Mouse (Mus musculus) limb, embryonic 14.5 days (tissue): ENCODE data around the gene Abhd17b. TPM values are rescaled to one million over a fixed set of nuclear protein-coding genes. Genes with fewer than 3 reads are reported as not detected.
"Not testable (repeated sequence)": the region's sequence is repeated elsewhere in the genome, so short reads cannot be mapped to it uniquely, and the experiment has no call there.

Experiments
- ATAC-seq: fragments of 200-750 bp; cut with Nextera tagmentation; 2 replicates; pipeline ENCODE4 v1.8.0; 2017; ENCODE audit warnings: low read depth, moderate number of reproducible peaks, moderate TSS enrichment; ENCODE audit not compliant: low FRiP score
- DNase-seq: peaks from one replicate; pipeline ENCODE4 v3.0.0-alpha.2; 2015; ENCODE audit warnings: low spot score
- H3K27ac ChIP-seq: fragments of 300-500 bp; sonication (generic); replicated peaks from 2 replicates; pipeline ENCODE4 v1.5.1; 2014; ENCODE audit warnings: low read depth, mild to moderate bottlenecking, low read length, moderate library complexity, mixed read lengths
- H3K27me3 ChIP-seq: fragments of 300-500 bp; sonication (generic); 2 replicates; pipeline ENCODE4 v1.6.1; 2014; ENCODE audit warnings: low read length, mixed read lengths; ENCODE audit not compliant: control insufficient read depth, insufficient read depth
- H3K36me3 ChIP-seq: fragments of 300-500 bp; sonication (generic); 2 replicates; pipeline ENCODE4 v1.6.1; 2014; ENCODE audit warnings: mild to moderate bottlenecking, low read length, moderate library complexity, mixed read lengths; ENCODE audit not compliant: control insufficient read depth, insufficient read depth
- H3K4me1 ChIP-seq: fragments of 300-500 bp; sonication (generic); 2 replicates; pipeline ENCODE4 v1.6.1; 2014; ENCODE audit warnings: antibody characterized with exemption, low read length, mixed read lengths; ENCODE audit not compliant: control insufficient read depth, insufficient read depth
- H3K4me2 ChIP-seq: fragments of 300-500 bp; sonication (generic); replicated peaks from 2 replicates; pipeline ENCODE4 v1.6.1; 2014; ENCODE audit warnings: low read depth, mild to moderate bottlenecking, low read length, moderate library complexity; ENCODE audit not compliant: severe bottlenecking
- H3K4me3 ChIP-seq: fragments of 300-500 bp; sonication (generic); replicated peaks from 2 replicates; pipeline ENCODE4 v1.5.1; 2014; ENCODE audit warnings: low read length
- H3K9ac ChIP-seq: fragments of 300-500 bp; sonication (generic); 2 replicates; pipeline ENCODE4 v1.6.1; 2014; ENCODE audit warnings: mild to moderate bottlenecking, low read depth, low read length, moderate library complexity; ENCODE audit not compliant: severe bottlenecking
- H3K9me3 ChIP-seq: fragments of 300-500 bp; sonication (generic); 2 replicates; pipeline ENCODE4 v1.6.1; 2016; ENCODE audit warnings: low read length; ENCODE audit not compliant: control insufficient read depth
- POLR2A ChIP-seq: fragments of 200-500 bp; IDR thresholded peaks from 2 replicates; pipeline ENCODE4 v1.8.0; 2012; ENCODE audit warnings: inconsistent platforms, mild to moderate bottlenecking, moderate library complexity, borderline replicate concordance; ENCODE audit not compliant: insufficient read depth, insufficient read length; ENCODE audit errors: extremely low read depth
- WGBS: fragments of 180-500 bp; shearing (Covaris S2); extraction: QIAGEN DNeasy Blood & Tissue Kit; methylation state at CpG from one replicate; pipeline ENCODE4 v1.1.7; 2014; 5-methylcytosine and 5-hydroxymethylcytosine counted together
- polyA plus RNA-seq, 2 experiments: library from polyadenylated mRNA; depleted of rRNA in 1 of 2; stranded (reverse) in 1 of 2; unstranded in 1 of 2; fragments of >200 nt; fragmentation: Nextera tagmentation in 1 of 2; extraction: Ambion mirVana in 1 of 2; gene quantifications; 2 replicates each; pipeline versions ENCODE4 v1.2.1 to v1.2.3; 2012 to 2014

Gene Abhd17b
- polyA plus RNA-seq, 2 experiments, result 19.4 to 34.7 TPM

- H3K9me3 ChIP-seq, result no peaks in the 10 kb centered on the region
- H3K4me1 ChIP-seq, result no peaks in the 10 kb centered on the region
- no peaks in the 10 kb centered on the region for H3K27me3 ChIP-seq
- H3K9ac ChIP-seq, result no peak overlapping the region
- H3K4me3 ChIP-seq, result no peak overlapping the region
- DNase-seq, result no peak
- no peaks in the 10 kb centered on the region for H3K36me3 ChIP-seq
- H3K27ac ChIP-seq, result no peak overlapping the region
- ATAC-seq, result no peak
- 90% methylated on average over 9 of the region's 9 CpGs for WGBS
- no peak overlapping the region for H3K4me2 ChIP-seq
- no peak for TF ChIP-seq POLR2A
Measured at GRCm38 (mm10) chr19:21611725-21612575, 41.0 kb upstream of the Abhd17b start.

GRCm38 (mm10) chr19:21615801-21616200 is 37.2 kb upstream of the Abhd17b start:
- no peak overlapping the region for H3K27ac ChIP-seq
- no peak for DNase-seq
- WGBS, result 85% methylated on average over 3 of the region's 3 CpGs

GRCm38 (mm10) chr19:21623410-21624147 is 29.4 kb upstream of the Abhd17b start:
- Histone ChIP-seq H3K4me1 (no peaks in the 10 kb centered on the region), H3K27ac (no peak overlapping the region)
- 66% methylated on average over 3 of the region's 3 CpGs for WGBS

More at GRCm38 (mm10) chr19:21615801-21616200, 37.2 kb upstream of the Abhd17b start:
- ATAC-seq, result no peak
- no peak for TF ChIP-seq POLR2A
- H3K4me3 ChIP-seq, result no peak overlapping the region
- H3K9ac ChIP-seq, result no peak overlapping the region
- no peak overlapping the region for H3K4me2 ChIP-seq
- no peaks in the 10 kb centered on the region for H3K27me3 ChIP-seq
- no peaks in the 10 kb centered on the region for H3K4me1 ChIP-seq
- H3K9me3 ChIP-seq, result no peaks in the 10 kb centered on the region
- 0 out of 2 replicates have a peak, but pooled peaks cover 6% of the 10 kb centered on the region for H3K36me3 ChIP-seq

GRCm38 (mm10) chr19:21624148-21624535 is 28.8 kb upstream of the Abhd17b start:
- Histone ChIP-seq H3K4me1 (no peaks in the 10 kb centered on the region), H3K27me3 (no peaks in the 10 kb centered on the region), H3K4me3 (no peak overlapping the region), H3K9ac (no peak overlapping the region), H3K9me3 (no peaks in the 10 kb centered on the region), H3K36me3 (no peaks in the 10 kb centered on the region), H3K4me2 (no peak overlapping the region), H3K27ac (no peak overlapping the region)
- no peak for TF ChIP-seq POLR2A
- no peak for DNase-seq
- ATAC-seq, result no peak
- WGBS, result 93% methylated on average over 4 of the region's 4 CpGs

More at GRCm38 (mm10) chr19:21623410-21624147, 29.4 kb upstream of the Abhd17b start:
- Histone ChIP-seq H3K36me3 (no peaks in the 10 kb centered on the region), H3K9me3 (no peaks in the 10 kb centered on the region), H3K4me2 (no peak overlapping the region), H3K9ac (no peak overlapping the region), H3K27me3 (no peaks in the 10 kb centered on the region), H3K4me3 (no peak overlapping the region)
- ATAC-seq (no peak), DNase-seq (no peak)
- TF ChIP-seq POLR2A, result no peak

DNA sequence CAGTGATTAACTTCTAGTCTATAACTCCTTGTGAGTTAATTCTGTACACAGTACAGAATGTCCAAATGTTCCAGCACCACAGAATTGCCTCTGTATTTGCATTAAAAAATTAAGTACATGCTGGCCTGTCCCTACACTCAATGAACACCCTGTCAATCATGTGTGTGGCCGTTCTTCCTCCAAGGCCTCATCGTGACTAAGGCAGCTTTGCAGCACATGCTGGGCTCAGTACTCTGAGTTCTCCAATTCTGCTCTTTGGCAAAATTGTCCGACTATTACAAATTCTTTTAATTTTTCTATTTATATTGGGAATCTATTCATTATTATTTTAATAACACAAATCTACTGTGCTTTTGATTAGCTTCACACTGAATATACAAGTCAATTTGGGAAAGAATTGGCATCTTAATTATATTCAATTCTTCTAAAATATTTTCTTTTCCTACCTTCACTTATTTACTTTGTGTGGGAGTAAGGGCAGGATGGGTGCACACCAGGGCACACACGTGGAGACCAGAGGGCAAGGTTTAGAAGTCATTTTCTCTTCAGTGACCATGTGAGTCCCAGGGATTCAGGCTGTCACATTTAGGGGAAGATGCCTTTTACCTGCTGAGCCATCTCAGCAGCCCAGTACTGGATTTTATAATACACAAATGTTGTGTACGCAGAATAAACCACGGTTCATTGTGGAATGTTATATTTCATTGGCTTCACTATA is 26.6 kb upstream of the Abhd17b start:
- no peak overlapping the region for H3K9ac ChIP-seq
- 88% methylated on average over 6 of the region's 6 CpGs for WGBS
- no peaks in the 10 kb centered on the region for H3K9me3 ChIP-seq
- no peak overlapping the region for H3K27ac ChIP-seq
- H3K4me1 ChIP-seq, result no peaks in the 10 kb centered on the region
- ATAC-seq (no peak), DNase-seq (no peak)
- H3K36me3 ChIP-seq, result no peaks in the 10 kb centered on the region
- H3K4me2 ChIP-seq, result no peak overlapping the region
- H3K4me3 ChIP-seq, result no peak overlapping the region
- no peaks in the 10 kb centered on the region for H3K27me3 ChIP-seq
- TF ChIP-seq POLR2A, result no peak

DNA sequence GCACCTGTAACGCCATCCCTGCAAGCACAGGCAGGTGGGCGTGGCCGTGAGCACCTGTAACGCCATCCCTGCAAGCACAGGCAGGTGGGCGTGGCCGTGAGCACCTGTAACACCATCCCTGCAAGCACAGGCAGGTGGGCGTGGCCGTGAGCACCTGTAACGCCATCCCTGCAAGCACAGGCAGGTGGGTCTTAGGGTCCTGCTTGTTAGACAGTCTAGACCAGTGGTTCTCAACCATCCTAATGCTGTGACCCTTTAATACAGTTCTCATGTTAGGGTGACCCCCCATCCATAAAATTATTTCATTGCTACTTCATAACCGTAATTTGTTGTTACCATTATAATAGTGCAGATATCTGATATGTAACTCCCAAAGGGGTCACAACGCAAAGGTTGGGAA is 24.5 kb upstream of the Abhd17b start:
- 46% methylated on average over 8 of the region's 11 CpGs for WGBS
- not testable (repeated sequence) for H3K27me3 ChIP-seq, DNase-seq, H3K4me3 ChIP-seq, H3K36me3 ChIP-seq, H3K27ac ChIP-seq, ATAC-seq, H3K4me2 ChIP-seq, H3K9ac ChIP-seq, H3K4me1 ChIP-seq, H3K9me3 ChIP-seq
